Mouse (Mus musculus) natural killer cell, adult 2 months (primary cell): ENCODE results near the gene Man1a2.
A peak's percentile ranks its signal among the peaks of the same experiment; 100 is the strongest.

Experiments
- DNase-seq, 2 experiments: peaks; one replicate each; pipeline ENCODE4 v3.0.0; 2022; ENCODE audit warnings: low spot score in 2 of 2

Man1a2 gene

GRCm38 (mm10) chr3:100685763-100686370, 564 bp upstream of the Man1a2 start:
- peak; percentile 54 to 69 for DNase-seq

GRCm38 (mm10) chr3:100684234-100684975, 898 bp downstream of the Man1a2 start:
- no peak for DNase-seq

- DNase-seq: no peak
Measured at GRCm38 (mm10) chr3:100682841-100683240, 2.5 kb downstream of the Man1a2 start.

- DNase-seq: no peak
Measured at GRCm38 (mm10) chr3:100682281-100682680, 3.0 kb downstream of the Man1a2 start.

- no peak for DNase-seq
Measured at GRCm38 (mm10) chr3:100681448-100682092, 3.7 kb downstream of the Man1a2 start.

- DNase-seq: no peak
Measured at GRCm38 (mm10) chr3:100680226-100680625, 5.1 kb downstream of the Man1a2 start.

- no peak for DNase-seq
Measured at GRCm38 (mm10) chr3:100678951-100679570, 6.2 kb downstream of the Man1a2 start.

GRCm38 (mm10) chr3:100675146-100675545, 10.2 kb downstream of the Man1a2 start:
- DNase-seq: no peak

- no peak for DNase-seq
Measured at GRCm38 (mm10) chr3:100670412-100670811, 14.9 kb downstream of the Man1a2 start.

- no peak for DNase-seq
Measured at GRCm38 (mm10) chr3:100653291-100653690, 32.0 kb downstream of the Man1a2 start.

GRCm38 (mm10) chr3:100641581-100641980, 43.7 kb downstream of the Man1a2 start:
- no peak for DNase-seq

- DNase-seq: no peak
Measured at GRCm38 (mm10) chr3:100636255-100636654, 49.0 kb downstream of the Man1a2 start.

- no peak for DNase-seq
Measured at GRCm38 (mm10) chr3:100634821-100635220, 50.5 kb downstream of the Man1a2 start.

GRCm38 (mm10) chr3:100618511-100618910, 66.8 kb downstream of the Man1a2 start:
- no peak for DNase-seq

- no peak for DNase-seq
Measured at GRCm38 (mm10) chr3:100610916-100611315, 74.4 kb downstream of the Man1a2 start.

GRCm38 (mm10) chr3:100604539-100604938, 80.8 kb downstream of the Man1a2 start:
- no peak for DNase-seq

GRCm38 (mm10) chr3:100599265-100599820, 86.0 kb downstream of the Man1a2 start:
- no peak for DNase-seq

- no peak for DNase-seq
Measured at GRCm38 (mm10) chr3:100591053-100591452, 94.2 kb downstream of the Man1a2 start.

- no peak for DNase-seq
Measured at GRCm38 (mm10) chr3:100582721-100583355, 102.5 kb downstream of the Man1a2 start.

GRCm38 (mm10) chr3:100572571-100573183, 112.6 kb downstream of the Man1a2 start:
- DNase-seq: no peak
